Mouse (Mus musculus) myocyte (in vitro differentiated cells): ENCODE results near the gene Vax2.

Experiments used
- CEBPB ChIP-seq: IDR thresholded peaks from 2 replicates; pipeline ENCODE4 v1.6.1; 2011; ENCODE audit warnings: mild to moderate bottlenecking, moderate library complexity; ENCODE audit not compliant: poor library complexity, insufficient read depth, severe bottlenecking
- E2F4 ChIP-seq: IDR thresholded peaks from one replicate; pipeline ENCODE4 v1.6.1; 2011; ENCODE audit warnings: mild to moderate bottlenecking, control low read depth, moderate library complexity; ENCODE audit not compliant: insufficient read depth
- MAX ChIP-seq: IDR thresholded peaks from one replicate; pipeline ENCODE4 v1.6.1; 2011; ENCODE audit warnings: low read depth, mild to moderate bottlenecking, control low read depth
- MYOD1 ChIP-seq, 3 experiments: IDR thresholded peaks; one replicate each; pipeline ENCODE4 v1.6.1; 2011; ENCODE audit warnings: control low read depth in 2 of 3, low read depth in 2 of 3, mild to moderate bottlenecking in 2 of 3, moderate library complexity in 1 of 3; ENCODE audit not compliant: insufficient read length in 2 of 3, control insufficient read depth in 1 of 3
- MYOG ChIP-seq, 3 experiments: IDR thresholded peaks; one replicate each; pipeline ENCODE4 v1.6.1; 2011; ENCODE audit warnings: control low read depth in 2 of 3, low read depth in 2 of 3, mild to moderate bottlenecking in 2 of 3; ENCODE audit not compliant: insufficient read length in 2 of 3, control insufficient read depth in 1 of 3, insufficient read depth in 1 of 3
- POLR2A ChIP-seq: IDR thresholded peaks from one replicate; pipeline ENCODE4 v1.6.1; 2011; ENCODE audit warnings: low read depth, mild to moderate bottlenecking, control low read depth, moderate library complexity; ENCODE audit not compliant: insufficient read length
- POLR2AphosphoS2 ChIP-seq: IDR thresholded peaks from one replicate; pipeline ENCODE4 v1.6.1; 2011; ENCODE audit warnings: low read depth, control low read depth; ENCODE audit not compliant: insufficient read length
- REST ChIP-seq: IDR thresholded peaks from one replicate; pipeline ENCODE4 v1.6.1; 2011; ENCODE audit warnings: mild to moderate bottlenecking, control low read depth, moderate library complexity; ENCODE audit not compliant: insufficient read depth, insufficient read length
- SRF ChIP-seq: IDR thresholded peaks from one replicate; pipeline ENCODE4 v1.6.1; 2011; ENCODE audit warnings: low read depth; ENCODE audit not compliant: control insufficient read depth, insufficient read length
- TCF12 ChIP-seq: IDR thresholded peaks from one replicate; pipeline ENCODE4 v1.6.1; 2011; ENCODE audit warnings: mild to moderate bottlenecking, control low read depth; ENCODE audit not compliant: poor library complexity, insufficient read depth, severe bottlenecking
- TCF3 ChIP-seq: IDR thresholded peaks from one replicate; pipeline ENCODE4 v1.6.1; 2011; ENCODE audit warnings: low read depth, control low read depth; ENCODE audit not compliant: insufficient read length
- USF1 ChIP-seq: IDR thresholded peaks from one replicate; pipeline ENCODE4 v1.6.1; 2011; ENCODE audit warnings: low read depth, mild to moderate bottlenecking, control low read depth, moderate library complexity

DNA sequence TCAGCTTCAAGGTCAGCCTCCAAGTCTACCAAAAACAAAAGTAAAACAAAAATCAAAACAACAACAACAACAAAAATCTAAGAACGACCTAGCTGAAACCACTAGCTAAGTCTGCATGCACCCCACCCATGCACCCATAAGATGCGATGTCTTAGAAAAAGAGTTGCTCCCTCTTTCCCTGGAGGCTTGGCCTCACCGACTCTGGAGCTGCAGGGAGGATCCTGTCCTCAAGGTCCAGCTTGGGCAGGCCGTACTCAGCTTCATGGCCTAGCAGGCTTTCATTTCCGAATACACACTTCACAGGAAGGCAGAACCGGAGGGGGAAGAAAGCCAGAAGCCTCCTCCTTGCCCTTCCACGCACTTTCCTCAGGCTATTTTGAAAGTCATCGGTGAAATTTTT is 6.0 kb downstream of the Vax2 start:
- TF ChIP-seq MAX (no peak), TCF12 (no peak), POLR2A (no peak), MYOD1 (IDR thresholded peaks at IDR 0.05; ENCODE audit: control insufficient read depth in 1 of 3, insufficient read length in 2 of 3, low read depth in 2 of 3) (no peak), TCF3 (no peak), USF1 (no peak), E2F4 (no peak), CEBPB (no peak), MYOG (IDR thresholded peaks at IDR 0.05; ENCODE audit: control insufficient read depth in 1 of 3, insufficient read depth in 1 of 3, insufficient read length in 2 of 3, low read depth in 2 of 3) (no peak), POLR2AphosphoS2 (no peak), SRF (no peak), REST (no peak)
